Mouse (Mus musculus) layer of hippocampus, adult 2 months (tissue): ENCODE results near the gene Ndrg3. TPM values are rescaled to one million over a fixed set of nuclear protein-coding genes. Genes with fewer than 3 reads are reported as not detected.

Experiments
- DNase-seq, 2 experiments: peaks; one replicate each; pipeline ENCODE4 v3.0.0; 2022; ENCODE audit warnings: low spot score in 2 of 2
- H3K27ac ChIP-seq: fragments of 200-600 bp; 2 replicates; pipeline ENCODE4 v1.8.1; 2022
- H3K4me3 ChIP-seq: fragments of 200-600 bp; 2 replicates; pipeline ENCODE4 v1.8.1; 2022; ENCODE audit warnings: mild to moderate bottlenecking
- CTCF ChIP-seq: fragments of 200-600 bp; conservative IDR thresholded peaks from 2 replicates; pipeline ENCODE4 v1.8.1; 2022; ENCODE audit warnings: antibody characterized with exemption, mild to moderate bottlenecking, moderate library complexity
- total RNA-seq, 2 experiments: library from RNA; stranded (reverse); gene quantifications; 2 replicates each; pipeline ENCODE4 v1.2.3; 2021

Ndrg3 gene
- total RNA-seq, 2 experiments from 2014 or later: 416 to 430 TPM

- DNase-seq: no peak
- TF ChIP-seq CTCF: no peak
- Histone ChIP-seq H3K4me3 (no peak overlapping the region), H3K27ac (no peak overlapping the region)
These were observed 109.3 kb downstream of the Ndrg3 start for GRCm38 (mm10) chr2:156882431-156883001.

- no peak for TF ChIP-seq CTCF
- Histone ChIP-seq H3K27ac (no peak overlapping the region), H3K4me3 (no peak overlapping the region)
- DNase-seq: no peak
These were observed 112.3 kb downstream of the Ndrg3 start for GRCm38 (mm10) chr2:156879541-156879940.

- Histone ChIP-seq H3K27ac (no peak overlapping the region), H3K4me3 (no peak overlapping the region)
- no peak for TF ChIP-seq CTCF
- no peak for DNase-seq
These were observed 114.1 kb downstream of the Ndrg3 start for GRCm38 (mm10) chr2:156877726-156878125.

Other genes with a start within 250 kb of the Ndrg3 start
- gene Myl9, start 216.6 kb downstream of the Ndrg3 start, total RNA-seq: 10 to 100 TPM; 14.3 to 18.6 TPM
- 1 to 10 TPM in 1 of 2 experiments, under 1 TPM in 1; 0.77 to 1.4 TPM for gene Tgif2, start 152.0 kb downstream of the Ndrg3 start, total RNA-seq
- 1 to 10 TPM; 3.4 to 4.7 TPM for gene 4930518I15Rik, start 134.1 kb downstream of the Ndrg3 start, total RNA-seq
- gene Rab5if, start 128.9 kb downstream of the Ndrg3 start, total RNA-seq: 10 to 100 TPM; 89.3 to 92.1 TPM
- gene Sla2, start 104.9 kb downstream of the Ndrg3 start, total RNA-seq: under 1 TPM; 0.31 to 0.34 TPM
- gene Dsn1, start 15.1 kb upstream of the Ndrg3 start, total RNA-seq: 1 to 10 TPM; 2.8 to 3.7 TPM
- gene Soga1, start 87.2 kb upstream of the Ndrg3 start, total RNA-seq: 10 to 100 TPM; 31.4 to 36.3 TPM
- not detected for gene Tldc2, start 95.0 kb upstream of the Ndrg3 start, total RNA-seq
- 10 to 100 TPM; 14.3 to 16.8 TPM for gene Samhd1, start 143.2 kb upstream of the Ndrg3 start, total RNA-seq
- 1 to 10 TPM; 1.5 to 1.7 TPM for gene Rbl1, start 212.5 kb upstream of the Ndrg3 start, total RNA-seq